Mouse (Mus musculus) left cerebral cortex, postnatal 10 days (tissue): ENCODE data around the gene Pcdh15. TPM values are rescaled to one million over a fixed set of nuclear protein-coding genes. Genes with fewer than 3 reads are reported as not detected.

Source experiments
- DNase-seq, 2 experiments: peaks; one replicate each; pipeline ENCODE4 v3.0.0; 2021 to 2022; ENCODE audit warnings: low spot score in 2 of 2, mixed read lengths in 1 of 2; ENCODE audit errors: extremely low spot score in 1 of 2
- intact Hi-C: fragments of 180-260 bp; cut with DNase I; formaldehyde crosslinking; loops from one replicate; pipeline ENCODE4 v1.15.1; 2025
- total RNA-seq, 2 experiments: library from RNA; stranded (reverse); gene quantifications; 2 replicates each; pipeline ENCODE4 v1.2.3; 2021

Gene Pcdh15
- total RNA-seq, 2 experiments from 2014 or later = 36.5 TPM

DNA sequence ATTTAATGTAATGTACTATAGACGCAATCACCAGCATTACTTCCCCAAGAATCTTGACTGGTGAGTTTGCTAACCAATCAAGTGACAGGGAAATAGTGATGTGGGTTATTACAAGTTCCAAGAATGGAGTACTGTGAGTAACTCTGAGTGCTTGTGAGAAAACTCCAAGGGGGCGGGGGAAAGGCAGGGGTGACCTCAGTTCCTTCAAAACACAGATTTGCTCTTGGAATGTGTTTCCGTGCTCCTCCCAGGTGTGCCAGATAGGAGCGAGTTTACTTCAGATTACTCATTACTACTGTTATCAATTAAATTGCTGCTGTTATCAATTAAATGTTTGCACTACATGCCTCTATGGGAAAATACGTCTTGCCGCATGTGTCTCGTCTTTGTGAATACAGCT lies 634.1 kb downstream of the Pcdh15 start:
- intact Hi-C loops = no loop called here
- no peak for DNase-seq

DNA sequence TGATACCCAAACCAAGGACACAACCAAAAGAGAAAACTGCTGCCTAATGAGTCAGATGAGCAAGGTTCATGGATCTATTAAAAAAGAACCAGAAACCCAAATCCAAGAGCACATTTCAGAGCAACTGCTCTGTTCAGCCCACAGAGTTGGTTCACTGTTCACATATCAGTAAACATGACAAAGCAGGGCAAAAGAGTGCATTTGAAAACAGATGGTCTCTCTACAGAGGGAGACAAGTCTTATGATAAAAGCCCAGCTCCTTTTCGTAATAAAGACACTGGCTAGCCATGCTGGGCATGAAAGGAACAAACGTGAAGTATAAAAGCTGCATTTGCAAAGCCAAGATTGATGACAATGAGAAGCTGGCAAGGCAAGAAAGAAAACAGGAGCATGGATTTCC lies 649.9 kb downstream of the Pcdh15 start:
- intact Hi-C loops = no loop called here
- no peak for DNase-seq

DNA sequence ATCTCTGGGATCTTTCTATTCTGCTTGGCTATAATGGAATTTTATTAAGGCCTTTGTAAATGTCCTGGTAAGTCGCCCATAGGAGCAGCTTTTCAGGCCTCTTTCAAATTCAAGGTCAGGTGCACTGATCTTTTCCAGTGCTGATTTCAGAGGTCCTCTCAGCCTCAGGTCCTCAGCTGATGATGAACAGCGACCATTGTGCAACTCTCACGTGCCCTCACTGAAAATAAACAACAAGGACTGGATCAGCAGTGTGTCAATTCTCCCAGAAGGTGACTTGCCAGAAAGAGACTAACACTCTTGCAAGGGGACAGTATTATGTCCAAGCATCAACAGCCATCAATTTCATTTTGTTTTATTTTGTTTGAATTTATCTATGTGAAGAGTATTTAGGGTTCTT lies 654.7 kb downstream of the Pcdh15 start:
- intact Hi-C loops = no loop called here
- DNase-seq = no peak

DNA sequence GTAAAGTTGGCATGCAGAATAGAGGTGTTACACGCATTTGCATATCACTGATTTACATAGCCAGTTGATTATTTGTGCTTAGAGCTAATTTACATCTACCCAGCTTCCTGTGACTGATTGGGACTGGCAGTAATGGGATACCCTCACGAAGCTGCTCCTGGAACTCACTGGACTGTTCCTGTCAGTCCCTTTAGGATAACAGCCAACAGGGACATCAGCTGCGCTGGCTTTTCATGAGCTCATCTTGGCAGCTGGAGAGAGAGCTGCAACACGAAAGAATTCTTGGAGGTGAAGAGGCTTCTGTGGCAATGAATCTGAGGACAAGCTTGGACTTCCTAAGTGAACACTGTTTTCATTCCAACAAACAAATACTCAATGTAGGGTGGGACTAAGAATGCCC lies 683.8 kb downstream of the Pcdh15 start:
- intact Hi-C loops = no loop called here
- no peak for DNase-seq

DNA sequence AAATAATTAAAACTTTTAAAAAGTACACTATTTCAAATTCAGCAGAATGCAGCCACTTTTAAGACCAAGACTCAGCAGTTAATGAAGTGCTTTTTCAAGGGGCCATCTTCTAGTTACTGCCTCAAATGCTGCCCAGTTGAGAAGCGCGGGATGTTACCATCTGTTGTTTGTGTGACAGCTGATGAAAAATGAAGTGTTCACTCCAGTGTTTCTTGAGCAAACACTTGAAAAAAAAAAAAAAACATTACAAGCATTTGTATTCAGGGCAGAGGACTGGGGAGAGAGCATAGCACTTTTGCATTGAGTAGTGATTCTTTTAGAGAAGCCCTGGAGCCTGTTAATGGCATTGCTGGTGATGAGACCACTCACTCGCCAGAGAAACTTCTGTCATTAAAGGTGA lies 689.0 kb downstream of the Pcdh15 start:
- intact Hi-C loops = no loop called here

DNA sequence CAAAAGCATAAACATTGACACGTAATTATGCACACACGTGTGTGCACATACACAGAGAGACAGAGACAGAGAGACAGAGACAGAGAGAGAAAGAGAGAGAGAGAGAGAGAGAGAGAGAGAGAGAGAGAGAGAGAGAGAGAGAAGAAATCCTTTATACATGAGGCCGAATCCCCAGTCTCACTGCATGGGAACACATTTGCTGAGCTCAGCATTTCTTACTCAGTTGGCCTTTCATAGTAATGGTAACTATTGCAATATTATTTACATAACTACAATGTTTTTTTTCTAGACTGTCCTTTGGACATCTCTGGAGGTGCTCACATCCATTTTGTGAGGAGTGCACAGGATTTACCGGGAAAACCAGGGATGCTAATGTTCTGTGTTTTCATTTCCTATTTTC lies 705.9 kb downstream of the Pcdh15 start:
- no peak for DNase-seq
- intact Hi-C loops = no loop called here

More for the DNA sequence above, 689.0 kb downstream of the Pcdh15 start:
- DNase-seq = no peak

DNA sequence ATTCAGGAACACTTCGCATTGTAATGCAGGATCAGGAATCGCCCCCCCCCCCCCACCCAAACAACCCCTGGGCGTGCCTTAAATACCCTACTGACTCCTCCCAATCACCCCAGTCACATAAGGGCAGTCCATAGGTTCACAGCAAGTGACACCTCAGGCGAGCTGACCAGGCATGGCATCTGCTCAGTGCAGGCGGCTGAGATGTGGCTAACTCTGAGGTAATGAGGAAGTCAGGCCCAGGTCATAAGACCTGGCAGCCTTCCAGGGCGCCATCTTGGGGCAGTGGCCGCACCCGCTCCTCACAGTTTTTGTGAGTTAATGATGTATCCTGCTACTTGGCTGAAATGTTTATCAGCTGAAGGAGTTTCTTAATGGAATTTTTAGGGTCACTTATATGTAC lies 713.2 kb downstream of the Pcdh15 start:
- DNase-seq = no peak
- intact Hi-C loops = no loop called here

DNA sequence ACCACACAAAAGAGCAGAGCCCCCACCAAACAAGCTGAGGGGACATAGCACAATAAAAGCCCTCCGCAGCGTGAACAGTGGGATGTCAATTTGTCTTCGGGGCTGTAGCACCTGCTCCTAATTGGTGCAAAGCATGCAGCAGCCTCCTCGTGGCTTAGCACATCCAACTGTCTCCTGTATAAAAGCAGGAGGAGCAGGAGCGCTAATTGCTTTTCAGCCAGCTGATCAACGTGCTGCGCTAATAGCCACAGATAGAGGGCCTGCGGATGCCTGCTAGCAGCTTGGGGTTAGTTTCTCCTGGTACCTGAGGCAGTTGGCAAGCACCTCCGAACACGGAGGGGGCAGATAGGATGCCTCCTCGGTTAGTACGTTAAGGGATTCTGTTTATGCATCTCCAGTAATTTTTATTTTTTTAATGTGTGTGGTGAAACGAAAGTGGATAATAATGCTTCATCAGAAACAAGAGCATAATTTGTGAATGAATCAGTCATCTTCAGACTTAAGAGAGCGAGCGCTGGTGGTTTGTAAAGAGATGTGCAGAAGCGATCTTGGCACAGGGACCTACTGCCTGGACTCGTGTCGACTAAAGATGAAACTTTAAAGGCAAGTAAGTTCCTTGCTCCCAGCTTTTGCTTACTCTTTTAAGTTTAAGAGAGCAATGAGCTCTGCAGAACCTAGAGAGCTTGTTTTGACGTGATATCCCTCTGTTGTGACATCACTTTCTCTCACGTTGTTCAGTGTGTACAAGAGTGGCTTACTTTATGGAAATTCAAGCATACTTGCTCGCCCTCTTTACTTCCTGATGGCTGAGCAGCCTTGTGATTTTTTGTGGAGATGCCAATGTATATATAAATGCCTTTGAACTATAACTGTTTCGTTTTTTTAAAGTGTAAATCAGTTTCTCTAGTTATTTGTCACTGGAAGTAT lies 722.8 kb downstream of the Pcdh15 start:
- intact Hi-C loops = no loop called here
- peak; percentile 18 to 19 for DNase-seq

DNA sequence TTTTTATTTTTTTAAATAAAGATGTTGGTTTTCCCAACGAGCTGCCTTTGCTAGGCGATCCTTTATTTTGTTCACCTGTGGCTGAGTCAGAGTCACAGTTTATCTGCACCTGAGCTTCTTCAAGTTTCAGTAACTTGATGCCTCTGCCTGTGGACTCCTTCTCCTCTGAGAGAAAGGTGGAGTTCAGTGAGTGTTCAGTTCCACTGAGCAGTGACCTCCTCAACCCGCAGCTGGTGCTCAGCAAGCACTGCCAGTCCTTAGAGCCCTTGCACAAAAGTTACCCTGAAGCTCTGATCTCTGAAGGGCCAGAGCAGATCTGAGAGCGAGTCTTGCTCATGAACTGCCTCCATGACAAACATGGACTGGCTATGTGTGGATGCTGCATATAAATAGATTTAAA lies 724.1 kb downstream of the Pcdh15 start:
- intact Hi-C loops = no loop called here
- no peak for DNase-seq

DNA sequence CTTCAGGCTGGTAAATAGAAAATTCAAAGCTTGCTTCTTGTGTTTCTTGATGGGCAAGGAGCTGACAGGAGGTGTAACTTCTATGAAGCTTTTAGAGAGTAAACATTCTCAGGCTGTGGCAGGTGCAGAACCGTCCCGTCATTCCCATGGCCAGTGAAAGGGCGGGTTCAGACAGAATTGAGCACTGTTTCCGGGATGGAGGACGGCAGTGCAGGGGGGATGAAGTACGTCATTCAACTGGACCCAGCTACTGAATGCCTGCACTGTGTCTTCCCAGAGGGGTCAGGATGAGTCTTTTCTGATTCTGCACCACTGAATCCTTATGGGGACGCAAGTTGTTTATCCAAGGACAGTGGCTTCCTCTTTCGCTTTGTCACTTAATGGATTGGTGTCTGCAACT lies 727.2 kb downstream of the Pcdh15 start:
- DNase-seq = peak; percentile 17 to 22
- intact Hi-C loops = no loop called here

DNA sequence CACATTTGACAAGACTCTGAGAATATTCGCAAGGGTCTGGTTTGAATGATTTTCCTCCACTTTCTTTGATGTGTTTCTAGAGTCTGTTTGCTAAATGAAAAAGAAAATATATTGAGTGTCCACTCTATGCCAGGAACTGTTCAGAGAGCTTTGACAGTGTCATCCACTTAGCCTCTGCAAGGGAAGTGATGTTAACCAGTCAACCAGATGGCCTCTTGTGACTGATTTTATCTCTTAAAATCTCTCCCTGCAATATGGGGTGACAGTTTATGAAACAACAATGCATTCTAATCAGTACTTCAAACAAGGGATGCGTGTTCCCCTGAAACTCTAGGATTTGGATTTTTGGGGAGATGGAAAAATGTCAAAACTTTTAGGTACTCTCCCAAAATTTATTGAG lies 729.6 kb downstream of the Pcdh15 start:
- intact Hi-C loops = no loop called here
- DNase-seq = no peak

DNA sequence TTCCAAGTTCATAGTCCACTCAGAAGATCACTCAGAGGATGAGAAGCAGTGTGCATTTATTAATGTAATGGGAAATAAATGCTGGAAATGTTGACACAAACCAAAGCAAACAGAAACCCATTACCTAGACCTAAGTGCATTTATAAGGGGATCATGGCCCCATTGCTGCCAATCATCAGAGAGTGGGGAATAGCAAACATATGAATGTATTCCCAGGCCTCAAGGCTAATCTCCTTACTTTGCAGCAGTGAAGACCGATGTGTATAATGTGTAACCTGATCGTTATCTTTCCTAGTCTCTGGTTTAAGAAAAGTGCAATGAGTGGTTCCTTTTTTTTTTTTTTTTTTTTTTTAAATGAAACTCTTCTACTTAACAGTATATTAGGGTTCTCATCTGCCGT lies 745.9 kb downstream of the Pcdh15 start:
- intact Hi-C loops = no loop called here
- no peak for DNase-seq

DNA sequence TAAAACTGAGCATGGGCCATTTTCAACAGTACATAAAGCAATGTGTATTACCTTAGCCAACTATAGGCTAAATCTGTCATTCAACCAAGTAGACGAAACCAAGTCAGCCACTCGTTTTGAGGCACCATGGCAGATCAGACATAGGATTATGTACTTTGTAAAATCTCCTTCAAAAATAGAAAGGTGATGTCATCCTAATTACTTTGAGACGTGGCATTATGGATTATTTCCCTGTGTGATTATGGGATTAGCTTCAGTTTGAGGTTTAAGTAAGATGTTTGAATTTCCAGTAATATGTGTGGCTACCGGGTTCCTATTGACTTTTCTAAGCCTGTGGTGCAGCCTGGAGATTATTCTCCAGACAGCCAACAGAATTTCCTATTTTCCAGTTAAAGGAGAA lies 763.0 kb downstream of the Pcdh15 start:
- DNase-seq = no peak
- intact Hi-C loops = no loop called here

DNA sequence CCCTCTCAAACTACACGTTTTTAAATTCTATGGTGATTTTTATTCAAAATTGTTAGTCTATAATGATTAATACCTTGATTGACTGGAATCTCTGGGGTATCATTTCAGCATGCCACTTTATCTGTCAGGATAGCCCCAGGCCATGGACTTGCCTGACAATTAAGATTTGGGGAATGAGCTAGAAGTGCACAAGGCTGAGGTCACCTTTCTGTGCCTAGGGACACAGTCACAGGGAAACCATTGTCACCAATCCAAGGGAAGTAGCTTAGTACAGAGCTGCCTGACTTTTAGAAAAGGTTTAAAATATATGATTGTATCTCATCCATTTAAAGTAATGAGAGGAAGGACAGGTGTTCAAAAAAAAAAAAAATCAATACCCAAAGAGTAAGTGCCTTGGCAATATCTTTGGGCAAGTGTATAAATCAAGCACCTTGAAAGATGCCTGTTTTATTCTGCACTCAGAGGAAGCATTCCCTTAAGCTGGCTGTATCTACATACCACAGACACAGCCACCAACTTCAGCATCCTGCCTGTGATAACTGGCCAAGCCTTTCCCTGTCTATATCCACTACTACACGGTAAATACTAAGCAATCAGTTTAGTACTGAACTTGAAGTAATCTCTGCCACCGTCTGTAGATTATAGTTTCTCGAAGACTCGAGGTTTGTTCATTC lies 779.0 kb downstream of the Pcdh15 start:
- intact Hi-C loops = no loop called here
- DNase-seq = no peak

DNA sequence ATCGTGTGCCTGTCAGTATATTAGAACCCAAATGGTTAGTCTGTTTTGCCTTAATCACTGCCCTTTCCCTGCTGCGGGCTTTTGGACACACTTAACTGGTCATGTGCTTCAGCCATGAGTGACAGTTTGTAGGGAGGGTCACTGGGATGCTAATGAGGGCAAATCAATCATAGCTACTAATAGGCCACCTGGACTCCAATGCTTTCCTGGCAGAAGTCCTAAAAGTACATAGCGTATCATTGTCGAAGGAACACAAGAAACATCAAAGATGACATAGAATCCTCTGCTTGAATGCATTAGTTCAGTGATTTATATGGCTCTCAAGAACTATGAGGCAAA lies 779.6 kb downstream of the Pcdh15 start:
- intact Hi-C loops = no loop called here
- no peak for DNase-seq

DNA sequence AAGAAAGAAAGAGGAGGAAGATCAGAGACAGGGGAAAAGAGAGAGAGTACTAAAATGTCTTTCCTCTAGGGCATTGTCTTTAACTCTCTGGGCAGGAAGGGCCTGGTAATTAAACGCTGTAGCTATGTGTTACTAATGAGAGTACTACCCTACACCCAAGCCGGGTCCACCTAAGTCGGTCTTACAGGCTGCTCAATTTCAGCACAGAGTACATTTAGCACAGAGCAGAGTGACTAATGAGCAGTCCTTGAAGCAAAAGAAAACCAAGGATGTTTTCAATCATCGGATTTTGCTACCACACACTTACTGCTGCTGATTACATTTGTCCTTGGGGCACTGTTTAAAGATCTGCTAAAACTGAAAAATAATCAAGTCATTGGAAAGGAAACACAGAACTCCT lies 788.6 kb downstream of the Pcdh15 start:
- intact Hi-C loops = no loop called here

DNA sequence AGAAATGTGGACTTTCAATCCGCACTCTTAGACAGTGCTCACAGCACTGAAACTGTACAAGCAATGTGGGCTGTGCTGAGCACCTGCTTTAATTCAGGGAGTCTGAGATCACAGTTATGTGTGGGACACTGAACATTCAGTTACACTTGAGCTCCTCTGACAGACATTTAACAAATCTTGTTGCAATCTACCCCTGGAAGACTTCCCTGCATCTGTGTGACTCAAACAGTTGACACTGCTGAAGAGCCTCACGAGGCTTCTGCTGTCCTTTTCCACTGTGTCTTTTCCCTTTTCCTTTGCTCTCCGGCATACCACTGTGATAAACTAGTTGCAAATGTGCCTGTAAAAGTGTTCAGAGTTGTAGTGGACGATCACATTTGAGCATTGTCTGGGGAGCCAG lies 793.1 kb downstream of the Pcdh15 start:
- no peak for DNase-seq
- intact Hi-C loops = no loop called here

More for the DNA sequence above, 788.6 kb downstream of the Pcdh15 start:
- DNase-seq = no peak

DNA sequence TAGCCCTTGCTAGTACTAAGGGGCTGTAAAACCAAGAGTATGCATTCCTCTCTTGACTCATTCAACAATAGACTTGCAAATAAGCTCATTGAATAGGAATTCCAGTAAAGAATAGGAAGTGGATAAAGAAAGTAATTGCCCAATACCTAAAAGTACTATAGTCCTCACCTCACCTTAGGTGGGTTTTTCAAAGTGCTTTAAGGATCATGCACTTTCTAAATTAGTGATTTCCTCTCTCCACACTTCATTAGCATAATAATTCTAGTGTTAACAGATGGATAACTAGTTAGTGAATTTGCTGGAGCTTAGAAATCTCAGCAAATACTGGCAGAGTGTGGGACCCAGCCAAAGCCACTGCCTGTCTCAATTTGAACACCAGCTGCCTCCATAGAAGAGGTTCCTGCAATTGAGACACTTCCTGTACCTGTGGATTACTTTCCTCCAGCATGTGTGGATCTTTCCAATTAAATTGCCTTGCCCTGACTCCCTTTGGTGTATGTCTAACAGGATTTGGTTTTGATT lies 797.0 kb downstream of the Pcdh15 start:
- no peak for DNase-seq

DNA sequence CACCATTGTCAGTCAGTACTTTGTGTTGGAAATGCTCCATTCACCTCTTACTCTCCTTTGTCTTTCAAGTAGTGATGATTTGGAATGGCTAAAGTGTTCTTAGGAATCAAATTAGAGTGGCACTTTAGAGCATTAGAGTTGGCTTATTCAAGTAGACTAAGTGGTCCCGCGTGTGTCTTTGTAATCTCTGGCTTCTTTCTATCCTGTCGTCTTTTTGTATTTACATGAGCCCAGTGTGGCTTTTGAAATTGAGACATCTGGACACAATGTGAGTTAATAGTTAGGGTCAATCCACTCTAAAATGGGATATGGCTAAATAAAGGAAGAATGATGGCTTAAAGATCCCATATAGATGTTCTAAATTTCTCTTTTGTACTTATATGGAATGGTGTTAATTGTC lies 800.0 kb downstream of the Pcdh15 start:
- intact Hi-C loops = no loop called here

More for the DNA sequence above, 797.0 kb downstream of the Pcdh15 start:
- intact Hi-C loops = no loop called here

DNA sequence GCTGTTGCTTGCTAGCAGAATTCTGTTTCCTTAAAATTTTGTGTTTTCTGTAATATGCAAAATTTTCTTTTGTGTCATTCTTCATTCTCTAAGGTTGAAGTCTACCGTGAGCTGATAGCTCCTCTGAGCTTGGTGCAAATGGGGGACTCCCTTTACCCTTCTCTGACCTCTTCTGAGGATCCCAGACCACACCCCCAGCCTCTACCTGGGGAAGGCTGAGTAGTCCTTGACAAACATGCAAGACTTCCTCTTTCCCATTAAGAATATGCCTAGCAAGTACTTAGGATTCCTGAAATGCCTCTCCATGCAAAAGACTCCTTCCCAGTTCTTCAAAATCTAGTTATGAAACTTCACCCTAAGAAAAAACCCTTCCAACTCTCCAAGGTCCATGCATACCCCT lies 808.5 kb downstream of the Pcdh15 start:
- intact Hi-C loops = no loop called here
- DNase-seq = no peak

More for the DNA sequence above, 800.0 kb downstream of the Pcdh15 start:
- DNase-seq = no peak
